Mouse (Mus musculus) midbrain, embryonic 14.5 days (tissue): Measurements from ENCODE around the gene Vsx2. TPM values are rescaled to one million over a fixed set of nuclear protein-coding genes. Genes with fewer than 3 reads are reported as not detected.

Experiments used
- ATAC-seq: fragments of 200-750 bp; cut with Nextera tagmentation; 2 replicates; pipeline ENCODE4 v1.8.0; 2017; ENCODE audit warnings: moderate number of reproducible peaks, moderate library complexity; ENCODE audit not compliant: low FRiP score, low TSS enrichment
- DNase-seq: peaks from one replicate; pipeline ENCODE4 v3.0.0-alpha.2; 2015
- H3K27ac ChIP-seq: fragments of 300-500 bp; sonication (generic); replicated peaks from 2 replicates; pipeline ENCODE4 v1.5.1; 2014; ENCODE audit warnings: mild to moderate bottlenecking, low read depth, low read length, moderate library complexity
- H3K27me3 ChIP-seq: fragments of 300-500 bp; sonication (generic); 2 replicates; pipeline ENCODE4 v1.6.1; 2014; ENCODE audit warnings: low read length, control low read depth, mixed read lengths; ENCODE audit not compliant: control insufficient read depth, insufficient read depth
- H3K36me3 ChIP-seq: fragments of 300-500 bp; sonication (generic); 2 replicates; pipeline ENCODE4 v1.6.1; 2014; ENCODE audit warnings: low read length, control low read depth; ENCODE audit not compliant: control insufficient read depth, insufficient read depth
- H3K4me1 ChIP-seq: fragments of 300-500 bp; sonication (generic); 2 replicates; pipeline ENCODE4 v1.6.1; 2014; ENCODE audit warnings: mild to moderate bottlenecking, antibody characterized with exemption, low read length, control low read depth; ENCODE audit not compliant: control insufficient read depth, insufficient read depth
- H3K4me2 ChIP-seq: fragments of 300-500 bp; sonication (generic); 2 replicates; pipeline ENCODE4 v1.6.1; 2014; ENCODE audit warnings: mild to moderate bottlenecking, low read length, moderate library complexity
- H3K4me3 ChIP-seq: fragments of 300-500 bp; sonication (generic); replicated peaks from 2 replicates; pipeline ENCODE4 v1.5.1; 2014; ENCODE audit warnings: low read depth, low read length
- H3K9ac ChIP-seq: fragments of 300-500 bp; sonication (generic); replicated peaks from 2 replicates; pipeline ENCODE4 v1.6.1; 2014; ENCODE audit warnings: mild to moderate bottlenecking, low read length, moderate library complexity
- H3K9me3 ChIP-seq: fragments of 300-500 bp; sonication (generic); 2 replicates; pipeline ENCODE4 v1.6.1; 2016; ENCODE audit warnings: low read length, control low read depth, mixed read lengths; ENCODE audit not compliant: control insufficient read depth
- WGBS: fragments of 180-500 bp; shearing (Covaris S2); extraction: QIAGEN DNeasy Blood & Tissue Kit; methylation state at CpG from one replicate; pipeline ENCODE4 v1.1.7; 2014; 5-methylcytosine and 5-hydroxymethylcytosine counted together
- polyA plus RNA-seq: library from polyadenylated mRNA; unstranded; fragments of >200 nt; fragmentation: Nextera tagmentation; extraction: Ambion mirVana; gene quantifications from 2 replicates; pipeline ENCODE4 v1.2.1, GENCODE M21; 2014

Vsx2 gene
- polyA plus RNA-seq, 1 experiment from 2014 or later: 2.7 TPM

GRCm38 (mm10) chr12:84616977-84617630 is 47.5 kb downstream of the Vsx2 start, which contains the start of gene Abcd4:
Gene Abcd4 (minus strand): TSS chr12:84617413.
- Histone ChIP-seq H3K4me3 (peak within 1 kb of the TSS; percentile 70), H3K27ac (no peak within 1 kb of the TSS; the same call in 1 of the 2 replicates), H3K9ac (peak within 1 kb of the TSS; percentile 73), H3K4me2 (peak within 1 kb of the TSS; percentile 67), H3K36me3 (no peaks in the 10 kb centered on the region), H3K27me3 (no peaks in the 10 kb centered on the region), H3K4me1 (no peaks in the 10 kb centered on the region), H3K9me3 (no peaks in the 10 kb centered on the region)
- peak; percentile 93 for DNase-seq
- WGBS: under 1% methylated on average over 34 of the region's 34 CpGs
- ATAC-seq: peak; percentile 94

GRCm38 (mm10) chr12:84617663-84618062 is 48.1 kb downstream of the Vsx2 start:
- Histone ChIP-seq H3K36me3 (no peaks in the 10 kb centered on the region), H3K9me3 (no peaks in the 10 kb centered on the region), H3K9ac (peak overlapping the region; percentile 32; the same call in 1 of the 2 replicates), H3K27ac (no peak overlapping the region), H3K4me3 (peak overlapping the region; percentile 70), H3K27me3 (no peaks in the 10 kb centered on the region), H3K4me1 (no peaks in the 10 kb centered on the region), H3K4me2 (peak overlapping the region; percentile 67)
- peak; percentile 56; the same call in 1 of the 2 replicates for ATAC-seq
- no peak for DNase-seq
- WGBS: 7% methylated on average over 10 of the region's 10 CpGs

- peak; percentile 58 for DNase-seq
- no peaks in the 10 kb centered on the region for H3K27me3 ChIP-seq
- no peak overlapping the region for H3K27ac ChIP-seq
- no peak overlapping the region for H3K9ac ChIP-seq
- no peaks in the 10 kb centered on the region for H3K36me3 ChIP-seq
- H3K4me1 ChIP-seq: peaks cover 5% of the 10 kb centered on the region
- H3K4me2 ChIP-seq: no peak overlapping the region
- no peak overlapping the region for H3K4me3 ChIP-seq
- no peak for ATAC-seq
- no peaks in the 10 kb centered on the region for H3K9me3 ChIP-seq
Measured at GRCm38 (mm10) chr12:84620975-84621374, 51.4 kb downstream of the Vsx2 start.

GRCm38 (mm10) chr12:84624601-84625000 is 55.0 kb downstream of the Vsx2 start:
- Histone ChIP-seq H3K4me2 (no peak overlapping the region), H3K9ac (no peak overlapping the region), H3K4me1 (peaks cover 5% of the 10 kb centered on the region), H3K4me3 (no peak overlapping the region), H3K27me3 (no peaks in the 10 kb centered on the region), H3K27ac (no peak overlapping the region), H3K9me3 (no peaks in the 10 kb centered on the region), H3K36me3 (no peaks in the 10 kb centered on the region)
- WGBS: 20% methylated on average over 8 of the region's 8 CpGs
- ATAC-seq (no peak), DNase-seq (no peak)

- H3K9me3 ChIP-seq: no peaks in the 10 kb centered on the region
- H3K36me3 ChIP-seq: no peaks in the 10 kb centered on the region
- WGBS: 3% methylated on average over 9 of the region's 9 CpGs
- H3K27ac ChIP-seq: no peak overlapping the region
- H3K27me3 ChIP-seq: no peaks in the 10 kb centered on the region
- 0 out of 2 replicates have a peak overlapping the region, but pooled peaks have one; percentile 31 for H3K9ac ChIP-seq
- 0 out of 2 replicates have a peak overlapping the region, but pooled peaks have one; percentile 5 for H3K4me3 ChIP-seq
- H3K4me2 ChIP-seq: peak overlapping the region; percentile 39
- H3K4me1 ChIP-seq: peaks cover 5% of the 10 kb centered on the region
- DNase-seq: peak; percentile 51
- no peak for ATAC-seq
Measured at GRCm38 (mm10) chr12:84625116-84625515, 55.6 kb downstream of the Vsx2 start.

- H3K9me3 ChIP-seq: no peaks in the 10 kb centered on the region
- H3K4me1 ChIP-seq: no peaks in the 10 kb centered on the region
- ATAC-seq (no peak), DNase-seq (no peak)
- no peak overlapping the region for H3K4me3 ChIP-seq
- 75% methylated on average over 3 of the region's 3 CpGs for WGBS
- H3K4me2 ChIP-seq: no peak overlapping the region
- no peak overlapping the region for H3K9ac ChIP-seq
- H3K27me3 ChIP-seq: no peaks in the 10 kb centered on the region
- H3K36me3 ChIP-seq: no peaks in the 10 kb centered on the region
- no peak overlapping the region for H3K27ac ChIP-seq
Measured at GRCm38 (mm10) chr12:84631867-84632266, 62.3 kb downstream of the Vsx2 start.

GRCm38 (mm10) chr12:84640253-84640652 is 70.7 kb downstream of the Vsx2 start:
- Histone ChIP-seq H3K27ac (no peak overlapping the region), H3K4me2 (no peak overlapping the region), H3K9me3 (no peaks in the 10 kb centered on the region), H3K27me3 (peaks cover 29% of the 10 kb centered on the region), H3K9ac (no peak overlapping the region), H3K4me3 (no peak overlapping the region), H3K4me1 (no peaks in the 10 kb centered on the region), H3K36me3 (no peaks in the 10 kb centered on the region)
- DNase-seq (peak; percentile 13), ATAC-seq (no peak)
- WGBS: 13% methylated on average over 6 of the region's 6 CpGs

- no peak within 1 kb of the TSS for H3K9ac ChIP-seq
- peaks cover 29% of the 10 kb centered on the region for H3K27me3 ChIP-seq
- H3K4me1 ChIP-seq: no peaks in the 10 kb centered on the region
- no peak within 1 kb of the TSS for H3K4me3 ChIP-seq
- ATAC-seq (no peak), DNase-seq (no peak)
- 10% methylated on average over 9 of the region's 9 CpGs for WGBS
- no peaks in the 10 kb centered on the region for H3K36me3 ChIP-seq
- no peak within 1 kb of the TSS for H3K27ac ChIP-seq
- no peaks in the 10 kb centered on the region for H3K9me3 ChIP-seq
- no peak within 1 kb of the TSS for H3K4me2 ChIP-seq
Measured at GRCm38 (mm10) chr12:84640654-84641053, 71.1 kb downstream of the Vsx2 start, which contains the start of gene Vrtn. Gene Vrtn (plus strand): TSS chr12:84641019.
